ENCODE assay signal across 8 mouse cellular contexts in genomic region chrX:101131992-101132791, GRCm38 (mm10). TPM values are rescaled to one million over a fixed set of nuclear protein-coding genes. Genes with fewer than 3 reads are reported as not detected.
DNase-seq lines count a peak whose midpoint lies in the region; ATAC-seq and TF ChIP-seq lines count a peak whose summit lies in the region.

No protein-coding gene starts in this region.

- H3K36me3 ChIP-seq in midbrain, embryonic 12.5 days = no peaks in the 10 kb centered on the region

- H3K27ac ChIP-seq in left cerebral cortex, adult 2 months = 0 out of 2 replicates have a peak overlapping the region, but pooled peaks have one; percentile 36
- no peak overlapping the region for H3K27ac ChIP-seq in midbrain, embryonic 12.5 days (replicated peaks)

- peak; percentile 64 for TF ChIP-seq CTCF in left cerebral cortex, adult 2 months (IDR thresholded peaks at IDR 0.05)

- intact Hi-C loops in heart, postnatal 25 days (cut with DNase I) = loop anchor here (1.0 to 10.0 kb wide), 3 partner anchors 155 to 293 kb away; partner anchors contain the start of genes Nono and Zmym3
- intact Hi-C loops in heart, postnatal 10 days (cut with DNase I) = loop anchor here (1.0 to 10.0 kb wide), 4 partner anchors 123 to 385 kb away; partner anchors contain the start of gene Foxo4
- intact Hi-C loops in left cerebral cortex, adult 2 months (cut with DNase I) = loop anchor here (1.0 to 10.0 kb wide), 5 partner anchors 93 to 355 kb away; partner anchors contain the start of gene Snx12

- no peaks in the 10 kb centered on the region for H3K9me3 ChIP-seq in midbrain, embryonic 12.5 days

- peak overlapping the region; percentile 38 for H3K4me3 ChIP-seq in left cerebral cortex, adult 2 months
- H3K4me3 ChIP-seq in midbrain, embryonic 12.5 days = no peak overlapping the region

- no peak overlapping the region for H3K9ac ChIP-seq in midbrain, embryonic 12.5 days (replicated peaks)

- ATAC-seq in activated CD4-positive, CD25-positive, alpha-beta regulatory T cell, adult 4 months = peak; percentile 60
- ATAC-seq in midbrain, embryonic 12.5 days (ENCODE audit: low FRiP score, low read depth) = no peak

- H3K4me2 ChIP-seq in midbrain, embryonic 12.5 days (replicated peaks) = peak overlapping the region; percentile 27

- 40% methylated on average over 12 of the region's 12 CpGs for WGBS in midbrain, embryonic 12.5 days

- no peaks in the 10 kb centered on the region for H3K4me1 ChIP-seq in midbrain, embryonic 12.5 days

- 0 out of 2 replicates have a peak, but pooled peaks cover 4% of the 10 kb centered on the region for H3K27me3 ChIP-seq in midbrain, embryonic 12.5 days

- DNase-seq in heart, adult 11 months = peak; percentile 83
- DNase-seq in heart, postnatal 25 days (ENCODE audit: low spot score) = no peak
- DNase-seq in embryo, embryonic 9.5 days (ENCODE audit: extremely low spot score) = peak; percentile 27
- peak; percentile 30 to 46 for DNase-seq in heart, postnatal 10 days
- DNase-seq in left cerebral cortex, adult 2 months (ENCODE audit: extremely low spot score in 1 of 2, low spot score in 2 of 2) = peak in 1 of 2 experiments; percentile 6
- peak; percentile 27 for DNase-seq in thymus, postnatal 25 days

RNA-seq across cellular contexts. Expression of gene Slc7a3, which starts 46.4 kb away (rescaled TPM):
- total RNA-seq in heart, postnatal 25 days (2021) = under 1 TPM in 1 of 2 experiments, not detected in 1; 0.29 TPM
- not detected for polyA plus RNA-seq in activated CD4-positive, CD25-positive, alpha-beta regulatory T cell, adult 4 months (2017; shearing (Covaris generic))
- not detected for total RNA-seq in heart, postnatal 10 days (2021)
- 1 to 10 TPM; 7.1 to 8.8 TPM for total RNA-seq in left cerebral cortex, adult 2 months (2021)
- polyA plus RNA-seq in midbrain, embryonic 12.5 days (2016; fragmentation: Nextera tagmentation; extraction: Ambion mirVana) = 0.61 and 0.82 TPM in 2 replicates

Comparison
In these comparisons a context has a peak if more than half of its experiments do, and no peak if none do; other contexts are left out.
1. RNA of gene Slc7a3, which starts 46.4 kb away (total RNA-seq): 7.1 to 8.8 TPM in left cerebral cortex, adult 2 months; 0.29 TPM in heart, postnatal 25 days and not detected in heart, postnatal 10 days; every median in the first group is over 4 times any median in the second.